Mouse (Mus musculus) liver, embryonic 14.5 days (tissue): ENCODE data around the gene Sh3d21. TPM values are rescaled to one million over a fixed set of nuclear protein-coding genes. Genes with fewer than 3 reads are reported as not detected.

ENCODE experiments used
- ATAC-seq: fragments of 200-750 bp; cut with Nextera tagmentation; 2 replicates; pipeline ENCODE4 v1.8.0; 2017; ENCODE audit warnings: moderate number of reproducible peaks, mild to moderate bottlenecking, moderate library complexity; ENCODE audit not compliant: insufficient read depth
- DNase-seq, 3 experiments: peaks; one replicate each; pipeline ENCODE4 v3.0.0-alpha.2; 2012 to 2013; ENCODE audit warnings: low read depth in 3 of 3, low spot score in 3 of 3
- H3K27ac ChIP-seq: fragments of 300-500 bp; sonication (generic); 2 replicates; pipeline ENCODE4 v1.5.1; 2014; ENCODE audit warnings: moderate library complexity, mild to moderate bottlenecking, control low read depth, inconsistent platforms
- H3K27me3 ChIP-seq: fragments of 300-500 bp; sonication (generic); 2 replicates; pipeline ENCODE4 v1.6.1; 2014; ENCODE audit warnings: mild to moderate bottlenecking, low read length, moderate library complexity; ENCODE audit not compliant: control insufficient read depth, insufficient read depth
- H3K36me3 ChIP-seq: fragments of 300-500 bp; sonication (generic); replicated peaks from 2 replicates; pipeline ENCODE4 v1.6.1; 2014; ENCODE audit warnings: low read depth; ENCODE audit not compliant: control insufficient read depth, insufficient read depth
- H3K4me1 ChIP-seq, 2 experiments: fragments of 200-500 bp in 1 of 2; fragments of 300-500 bp in 1 of 2; sonication (generic) in 1 of 2; replicated peaks; 2 replicates each; pipeline ENCODE4 v1.6.1; 2012 to 2014; ENCODE audit warnings: antibody characterized with exemption in 1 of 2, inconsistent platforms in 1 of 2, low read length in 1 of 2; ENCODE audit not compliant: control insufficient read depth in 2 of 2, insufficient read depth in 2 of 2
- H3K4me2 ChIP-seq: fragments of 300-500 bp; sonication (generic); 2 replicates; pipeline ENCODE4 v1.6.1; 2014; ENCODE audit warnings: low read depth, mild to moderate bottlenecking, control low read depth, moderate library complexity
- H3K4me3 ChIP-seq, 2 experiments: fragments of 200-500 bp in 1 of 2; fragments of 300-500 bp in 1 of 2; sonication (generic) in 1 of 2; 2 replicates each; pipeline ENCODE4 v1.5.1; 2012 to 2014; ENCODE audit warnings: low read depth in 2 of 2, low read length in 2 of 2, mild to moderate bottlenecking in 2 of 2, control low read depth in 1 of 2, inconsistent platforms in 1 of 2, moderate library complexity in 1 of 2; ENCODE audit not compliant: insufficient read depth in 1 of 2
- H3K9ac ChIP-seq: fragments of 300-500 bp; sonication (generic); replicated peaks from 2 replicates; pipeline ENCODE4 v1.6.1; 2014; ENCODE audit warnings: mild to moderate bottlenecking, control low read depth, moderate library complexity
- H3K9me3 ChIP-seq: fragments of 300-500 bp; sonication (generic); 2 replicates; pipeline ENCODE4 v1.6.1; 2016; ENCODE audit warnings: low read length, mixed read lengths; ENCODE audit not compliant: control insufficient read depth
- CTCF ChIP-seq: IDR thresholded peaks from 2 replicates; pipeline ENCODE4 v1.5.1; 2016; ENCODE audit warnings: antibody characterized with exemption, low read depth, control low read depth
- EP300 ChIP-seq: IDR thresholded peaks from 2 replicates; pipeline ENCODE4 v1.6.1; 2016; ENCODE audit warnings: antibody characterized with exemption, low read depth
- WGBS: fragments of 180-500 bp; shearing (Covaris S2); extraction: QIAGEN DNeasy Blood & Tissue Kit; methylation state at CpG from one replicate; pipeline ENCODE4 v1.1.7; 2014; ENCODE audit not compliant: insufficient replicate concordance; 5-methylcytosine and 5-hydroxymethylcytosine counted together
- polyA plus RNA-seq, 2 experiments: library from polyadenylated mRNA; depleted of rRNA in 1 of 2; stranded (reverse) in 1 of 2; unstranded in 1 of 2; fragments of >200 nt; fragmentation: Nextera tagmentation in 1 of 2; extraction: Ambion mirVana in 1 of 2; gene quantifications; 2 replicates each; pipeline versions ENCODE4 v1.2.1 to v1.2.3; 2012 to 2014

The Sh3d21 gene
- polyA plus RNA-seq, 2 experiments, result 0.46 to 0.93 TPM

DNA sequence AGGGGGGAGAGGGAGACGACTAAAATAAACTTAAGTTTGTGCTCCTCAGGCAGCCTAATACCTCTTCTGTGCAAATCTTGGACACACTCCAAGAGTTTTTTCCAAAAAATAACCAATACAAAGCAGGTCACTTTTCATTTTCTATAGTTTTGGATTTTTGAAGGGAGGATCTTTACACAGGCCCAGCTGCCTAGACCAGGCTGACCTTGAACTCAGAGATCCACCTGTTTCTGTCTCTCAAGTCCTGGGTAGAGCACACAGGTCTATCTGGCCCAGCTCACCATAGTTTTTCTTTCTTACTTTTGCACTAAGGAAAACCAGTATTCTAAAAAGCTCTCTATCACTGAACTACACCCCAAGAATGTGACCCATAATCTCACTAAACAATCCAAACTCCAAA is 36.7 kb upstream of the Sh3d21 start:
- Histone ChIP-seq H3K9me3 (no peaks in the 10 kb centered on the region), H3K4me1 (peaks cover 39 to 44% of the 10 kb centered on the region in 2 experiments), H3K36me3 (peaks cover 23% of the 10 kb centered on the region), H3K27ac (peak overlapping the region; percentile 94; the same call in 1 of the 2 replicates), H3K27me3 (no peaks in the 10 kb centered on the region), H3K4me2 (peak overlapping the region; percentile 97), H3K4me3 (peak overlapping the region in 1 of 2 experiments; percentile 90; a peak in 2 of 4 replicates), H3K9ac (peak overlapping the region; percentile 93)
- no peak for DNase-seq
- WGBS, result 44% methylated on average over 1 of the region's 1 CpGs
- ATAC-seq, result no peak
- no peak for TF ChIP-seq CTCF
- no peak for TF ChIP-seq EP300

DNA sequence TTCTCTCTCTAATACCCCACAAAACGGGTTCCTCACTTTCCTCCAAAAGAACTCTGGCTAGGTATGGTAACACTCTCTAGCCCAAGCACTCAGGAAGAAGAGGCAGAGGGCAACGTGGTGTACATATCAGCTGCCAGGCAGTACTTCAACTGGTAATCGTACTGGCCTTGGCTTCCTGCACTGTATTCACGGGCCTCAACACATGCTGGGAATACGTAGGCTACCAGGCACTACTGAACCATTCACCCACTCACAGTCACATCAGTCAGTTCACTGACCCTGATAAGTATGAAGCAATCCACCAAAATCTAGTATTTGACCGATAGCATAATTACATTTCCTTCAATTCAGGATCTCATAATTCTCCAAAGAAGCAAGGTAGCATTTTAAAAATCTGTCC is 36.3 kb upstream of the Sh3d21 start:
- DNase-seq (no peak), ATAC-seq (no peak)
- H3K36me3 ChIP-seq, result peaks cover 27% of the 10 kb centered on the region
- no peaks in the 10 kb centered on the region for H3K27me3 ChIP-seq
- H3K9ac ChIP-seq, result peak overlapping the region; percentile 93
- TF ChIP-seq EP300 (no peak), CTCF (no peak)
- H3K4me3 ChIP-seq, result peak overlapping the region; percentile 22 to 90; a peak in 3 of 4 replicates
- WGBS, result 27% methylated on average over 6 of the region's 6 CpGs
- H3K9me3 ChIP-seq, result no peaks in the 10 kb centered on the region
- H3K4me2 ChIP-seq, result peak overlapping the region; percentile 97
- peaks cover 35 to 42% of the 10 kb centered on the region in 2 experiments for H3K4me1 ChIP-seq
- no peak overlapping the region for H3K27ac ChIP-seq

- WGBS, result 64% methylated on average over 3 of the region's 3 CpGs
Observed at GRCm38 (mm10) chr4:126197485-126197884, 34.2 kb upstream of the Sh3d21 start.

DNA sequence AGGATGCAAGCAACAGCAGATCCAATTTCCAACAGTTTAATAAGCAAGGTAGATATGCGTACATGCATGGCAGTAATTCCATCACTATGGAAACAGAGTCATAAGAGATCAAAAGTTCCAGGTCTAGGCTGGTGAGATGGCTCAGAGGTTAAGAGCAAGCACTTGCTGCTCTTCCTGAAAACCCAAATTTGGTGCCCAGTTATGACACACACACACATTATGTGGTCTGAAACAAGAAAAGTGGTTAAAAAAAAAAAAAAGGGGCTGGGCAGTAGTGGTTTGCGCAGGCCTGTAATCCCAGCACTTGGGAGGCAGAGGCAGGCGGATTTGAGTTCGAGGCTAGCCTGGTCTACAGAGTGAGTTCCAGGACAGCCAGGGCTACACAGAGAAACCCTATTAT is 31.6 kb upstream of the Sh3d21 start:
- peaks cover 59% of the 10 kb centered on the region for H3K36me3 ChIP-seq
- no peak overlapping the region for H3K27ac ChIP-seq
- no peaks in the 10 kb centered on the region for H3K27me3 ChIP-seq
- no peak overlapping the region for H3K9ac ChIP-seq
- ATAC-seq, result no peak
- TF ChIP-seq EP300, result no peak
- no peak for TF ChIP-seq CTCF
- H3K4me2 ChIP-seq, result no peak overlapping the region
- no peak for DNase-seq
- no peak overlapping the region for H3K4me3 ChIP-seq
- no peaks in the 10 kb centered on the region for H3K9me3 ChIP-seq
- 79% methylated on average over 4 of the region's 4 CpGs for WGBS
- peaks cover 10 to 19% of the 10 kb centered on the region in 2 experiments for H3K4me1 ChIP-seq

More at GRCm38 (mm10) chr4:126197485-126197884, 34.2 kb upstream of the Sh3d21 start:
- TF ChIP-seq EP300 (no peak), CTCF (no peak)
- Histone ChIP-seq H3K27ac (no peak overlapping the region), H3K4me3 (no peak overlapping the region), H3K36me3 (peaks cover 48% of the 10 kb centered on the region), H3K9ac (no peak overlapping the region), H3K9me3 (no peaks in the 10 kb centered on the region), H3K27me3 (no peaks in the 10 kb centered on the region), H3K4me1 (peaks cover 20 to 29% of the 10 kb centered on the region in 2 experiments), H3K4me2 (no peak overlapping the region)
- DNase-seq, result no peak
- no peak for ATAC-seq

DNA sequence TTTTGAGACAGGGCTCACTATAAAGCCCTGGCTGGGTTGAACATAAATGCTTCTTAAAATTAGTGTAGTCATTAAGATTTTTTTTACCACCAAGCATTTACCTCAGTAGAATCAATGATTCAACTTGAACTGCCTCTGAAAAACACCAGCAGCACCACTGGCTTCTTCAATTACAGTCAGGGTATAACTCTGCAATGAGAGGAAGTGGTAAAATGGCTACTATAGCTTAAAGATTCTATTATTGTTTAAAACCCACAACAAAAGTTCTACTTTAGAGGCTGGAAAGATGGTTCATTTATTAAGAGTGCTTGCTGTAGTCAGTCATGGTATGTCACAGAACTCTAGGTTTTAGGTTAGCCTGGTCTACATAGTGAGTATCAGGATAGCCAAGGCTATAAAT is 30.9 kb upstream of the Sh3d21 start:
- Histone ChIP-seq H3K4me1 (peaks cover 5 to 12% of the 10 kb centered on the region in 2 experiments; a peak in 3 of 4 replicates), H3K4me2 (no peak overlapping the region), H3K9me3 (no peaks in the 10 kb centered on the region), H3K9ac (no peak overlapping the region), H3K27ac (no peak overlapping the region), H3K36me3 (peaks cover 58% of the 10 kb centered on the region), H3K4me3 (no peak overlapping the region), H3K27me3 (no peaks in the 10 kb centered on the region)
- TF ChIP-seq CTCF, result no peak
- no peak for TF ChIP-seq EP300
- no peak for ATAC-seq
- DNase-seq, result no peak
